Mouse (Mus musculus): Measurements from ENCODE around the gene Plekha5. TPM values are rescaled to one million over a fixed set of nuclear protein-coding genes. Genes with fewer than 3 reads are reported as not detected.

Gene Plekha5
- polyA plus RNA-seq, 1 experiment from 2014 or later: 54.2 TPM

- H3K27me3 ChIP-seq: no peaks in the 10 kb centered on the region
- H3K4me3 ChIP-seq: no peak overlapping the region
- no peaks in the 10 kb centered on the region for H3K9me3 ChIP-seq
- no peaks in the 10 kb centered on the region for H3K36me3 ChIP-seq
- peak; percentile 25; the same call in 1 of the 2 replicates for ATAC-seq (ENCODE audit: insufficient number of reproducible peaks, insufficient read depth, low FRiP score, low TSS enrichment)
- H3K4me2 ChIP-seq (replicated peaks): no peak overlapping the region
- no peak overlapping the region for H3K9ac ChIP-seq
- WGBS: 51% methylated on average over 7 of the region's 7 CpGs
- peaks cover 15% of the 10 kb centered on the region for H3K4me1 ChIP-seq
- no peak overlapping the region for H3K27ac ChIP-seq
Measured at GRCm38 (mm10) chr6:140478031-140478430, 54.2 kb downstream of the Plekha5 start.

DNA sequence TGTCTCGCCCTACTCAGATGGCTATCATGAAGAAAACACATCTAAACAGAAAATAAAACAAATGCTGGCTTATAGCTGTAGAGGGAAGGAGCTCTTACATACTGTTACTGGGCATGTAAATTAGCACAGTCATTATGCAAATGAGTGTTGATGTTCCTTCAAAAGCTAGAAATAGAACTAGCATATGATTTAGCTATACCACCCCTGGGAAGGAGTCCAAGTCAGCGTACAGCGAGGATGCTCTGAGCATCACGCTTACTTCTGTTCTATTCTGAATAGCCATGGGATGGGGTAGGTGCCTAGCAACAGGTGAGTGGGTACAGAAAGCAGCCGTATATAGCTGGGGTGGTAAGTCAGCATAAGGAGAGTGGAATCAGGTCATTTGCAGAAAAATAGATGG is 55.1 kb downstream of the Plekha5 start:
- WGBS: 94% methylated on average over 5 of the region's 5 CpGs
- Histone ChIP-seq H3K27ac (no peak overlapping the region), H3K4me2 (replicated peaks) (no peak overlapping the region), H3K4me3 (no peak overlapping the region), H3K36me3 (no peaks in the 10 kb centered on the region), H3K9me3 (no peaks in the 10 kb centered on the region), H3K9ac (no peak overlapping the region), H3K27me3 (no peaks in the 10 kb centered on the region), H3K4me1 (peaks cover 15% of the 10 kb centered on the region)
- ATAC-seq (ENCODE audit: insufficient number of reproducible peaks, insufficient read depth, low FRiP score, low TSS enrichment): no peak

DNA sequence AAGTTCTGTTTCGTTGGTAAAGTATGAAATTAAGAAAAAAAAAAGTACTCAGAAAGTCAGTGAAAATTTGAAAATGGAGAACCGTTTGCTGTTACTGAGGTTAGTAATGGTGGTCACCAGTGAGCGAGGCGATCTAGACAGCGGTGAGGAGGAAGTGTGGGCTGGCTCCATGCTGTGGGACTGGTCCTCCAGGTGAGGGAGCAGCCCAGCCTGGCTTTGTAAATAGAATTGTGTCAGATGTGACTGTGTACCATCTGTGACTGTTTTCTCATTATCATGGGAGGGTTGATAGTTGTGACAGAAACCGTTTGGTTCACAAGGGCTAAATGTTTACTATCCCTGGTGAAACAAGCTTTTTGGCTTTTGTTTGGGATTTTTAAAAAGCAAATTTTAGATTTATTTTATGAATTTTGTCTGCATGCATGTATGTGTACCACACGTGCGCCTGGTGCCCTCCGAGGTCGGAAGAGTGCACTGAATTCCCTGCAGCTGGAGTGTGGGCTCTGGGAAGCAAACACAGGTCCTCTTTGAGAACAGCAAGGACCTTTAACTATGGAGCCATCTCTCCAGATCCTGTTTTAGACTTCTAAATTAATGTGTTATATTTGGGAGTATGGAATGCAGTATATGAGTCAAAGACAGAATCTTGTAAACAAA is 56.7 kb downstream of the Plekha5 start:
- Histone ChIP-seq H3K27me3 (no peaks in the 10 kb centered on the region), H3K4me1 (peaks cover 15% of the 10 kb centered on the region), H3K9me3 (no peaks in the 10 kb centered on the region), H3K4me3 (no peak overlapping the region), H3K27ac (no peak overlapping the region), H3K4me2 (replicated peaks) (no peak overlapping the region), H3K9ac (no peak overlapping the region), H3K36me3 (no peaks in the 10 kb centered on the region)
- 82% methylated on average over 10 of the region's 10 CpGs for WGBS
- ATAC-seq (ENCODE audit: insufficient number of reproducible peaks, insufficient read depth, low FRiP score, low TSS enrichment): no peak

GRCm38 (mm10) chr6:140481701-140482460 is 58.0 kb downstream of the Plekha5 start:
- H3K4me2 ChIP-seq (replicated peaks): no peak overlapping the region
- no peaks in the 10 kb centered on the region for H3K36me3 ChIP-seq
- H3K9ac ChIP-seq: no peak overlapping the region
- no peak for ATAC-seq (ENCODE audit: insufficient number of reproducible peaks, insufficient read depth, low FRiP score, low TSS enrichment)
- no peaks in the 10 kb centered on the region for H3K27me3 ChIP-seq
- no peaks in the 10 kb centered on the region for H3K9me3 ChIP-seq
- no peak overlapping the region for H3K4me3 ChIP-seq
- H3K27ac ChIP-seq: no peak overlapping the region
- H3K4me1 ChIP-seq: peaks cover 18% of the 10 kb centered on the region
- WGBS: 56% methylated on average over 7 of the region's 7 CpGs

DNA sequence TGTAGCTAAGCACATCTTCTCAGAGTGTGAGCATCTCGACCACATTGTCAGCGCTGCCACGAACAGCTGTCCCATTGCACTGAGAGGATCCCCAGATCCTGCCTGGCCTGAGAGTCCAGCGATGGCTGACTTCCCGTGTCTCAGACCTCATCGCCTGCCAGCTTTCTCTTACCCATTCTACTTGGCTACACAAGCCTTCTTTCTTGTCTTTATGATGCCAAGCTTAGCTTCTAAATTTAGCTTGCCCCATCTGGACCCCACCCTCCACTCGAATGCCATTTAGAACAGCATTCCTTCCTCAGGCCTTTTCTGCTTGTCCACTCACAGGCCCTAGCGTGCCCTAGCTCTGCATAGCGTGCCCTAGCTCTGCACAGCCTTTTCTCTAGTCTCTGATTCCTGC is 60.3 kb downstream of the Plekha5 start:
- Histone ChIP-seq H3K9ac (no peak overlapping the region), H3K36me3 (no peaks in the 10 kb centered on the region), H3K4me2 (replicated peaks) (no peak overlapping the region), H3K4me1 (peaks cover 14% of the 10 kb centered on the region), H3K4me3 (no peak overlapping the region), H3K27me3 (no peaks in the 10 kb centered on the region), H3K27ac (no peak overlapping the region), H3K9me3 (no peaks in the 10 kb centered on the region)
- WGBS: 80% methylated on average over 9 of the region's 9 CpGs
- ATAC-seq (ENCODE audit: insufficient number of reproducible peaks, insufficient read depth, low FRiP score, low TSS enrichment): no peak

DNA sequence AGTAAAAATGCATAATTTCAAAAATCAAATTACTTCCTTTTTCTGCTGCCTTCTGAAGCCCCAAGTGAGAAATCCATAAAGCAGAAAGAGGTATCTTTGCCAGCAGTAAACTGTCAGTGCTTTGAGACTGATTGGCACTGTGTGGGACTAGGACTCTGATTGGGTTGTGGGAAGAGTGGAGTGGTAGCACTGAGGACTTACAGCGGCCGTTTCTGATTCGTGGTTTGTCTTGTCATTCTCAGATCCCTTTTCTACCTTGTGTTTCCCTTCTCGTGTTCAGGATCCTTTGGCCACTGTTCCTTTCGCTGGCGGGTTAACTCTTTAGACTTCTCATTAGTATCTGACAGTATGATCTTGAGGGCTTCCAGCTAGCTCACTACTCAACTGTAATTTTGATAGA is 61.8 kb downstream of the Plekha5 start:
- Histone ChIP-seq H3K9ac (no peak overlapping the region), H3K27ac (no peak overlapping the region), H3K4me1 (peaks cover 16% of the 10 kb centered on the region), H3K27me3 (no peaks in the 10 kb centered on the region), H3K4me2 (replicated peaks) (no peak overlapping the region), H3K9me3 (no peaks in the 10 kb centered on the region), H3K36me3 (no peaks in the 10 kb centered on the region), H3K4me3 (no peak overlapping the region)
- whole genome bisulfite sequencing: 76% methylated on average over 6 of the region's 6 CpGs
- ATAC-seq (ENCODE audit: insufficient number of reproducible peaks, insufficient read depth, low FRiP score, low TSS enrichment): no peak

DNA sequence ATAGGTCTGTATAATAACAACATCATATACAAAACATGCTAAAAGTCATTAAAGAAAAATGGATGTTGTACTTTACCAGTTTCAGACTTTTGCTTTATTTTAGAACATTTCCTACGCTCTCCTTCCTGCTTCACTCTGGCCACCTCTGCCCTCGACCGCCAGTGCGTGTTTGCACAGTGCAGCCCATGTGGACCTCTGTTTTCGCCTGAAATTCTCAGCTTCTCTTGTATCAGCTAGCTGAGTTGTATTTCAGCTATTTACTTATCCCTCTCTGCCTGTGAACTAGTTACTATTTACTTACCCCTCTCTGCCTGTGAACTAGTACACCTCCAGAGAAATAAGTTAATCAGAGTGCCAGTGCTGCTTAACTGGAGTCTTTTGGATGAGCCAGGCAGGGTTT is 62.8 kb downstream of the Plekha5 start:
- no peak overlapping the region for H3K27ac ChIP-seq
- ATAC-seq (ENCODE audit: insufficient number of reproducible peaks, insufficient read depth, low FRiP score, low TSS enrichment): no peak
- no peaks in the 10 kb centered on the region for H3K9me3 ChIP-seq
- no peaks in the 10 kb centered on the region for H3K27me3 ChIP-seq
- H3K4me3 ChIP-seq: no peak overlapping the region
- 87% methylated on average over 5 of the region's 5 CpGs for WGBS
- no peak overlapping the region for H3K9ac ChIP-seq
- H3K4me1 ChIP-seq: peaks cover 22% of the 10 kb centered on the region
- no peaks in the 10 kb centered on the region for H3K36me3 ChIP-seq
- H3K4me2 ChIP-seq (replicated peaks): no peak overlapping the region

DNA sequence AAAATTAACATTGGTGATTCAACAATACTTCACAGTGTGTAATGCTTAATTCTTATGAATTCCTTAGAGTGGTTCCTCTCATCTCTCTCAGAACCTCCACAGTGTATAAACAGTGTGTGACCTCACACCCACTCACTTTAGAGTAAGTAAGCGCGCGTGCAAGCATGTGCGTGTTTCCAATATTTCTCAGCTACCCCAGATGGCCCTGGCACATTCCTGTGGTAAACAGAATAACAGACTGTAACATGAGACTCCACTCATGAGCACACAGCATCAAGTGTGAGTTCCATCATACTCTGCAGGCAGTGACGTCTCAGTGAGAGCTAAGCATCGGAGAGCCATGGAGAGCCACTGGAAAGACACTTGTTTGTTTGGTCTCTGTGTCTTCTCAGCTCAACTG is 63.6 kb downstream of the Plekha5 start:
- no peak overlapping the region for H3K4me3 ChIP-seq
- no peaks in the 10 kb centered on the region for H3K9me3 ChIP-seq
- 34% methylated on average over 6 of the region's 6 CpGs for WGBS
- H3K36me3 ChIP-seq: no peaks in the 10 kb centered on the region
- no peak overlapping the region; the same call in 1 of the 2 replicates for H3K27ac ChIP-seq
- peaks cover 25% of the 10 kb centered on the region for H3K4me1 ChIP-seq
- 0 out of 2 replicates have a peak, but pooled peaks have one; percentile 23 for ATAC-seq (ENCODE audit: insufficient number of reproducible peaks, insufficient read depth, low FRiP score, low TSS enrichment)
- no peaks in the 10 kb centered on the region for H3K27me3 ChIP-seq
- H3K9ac ChIP-seq: no peak overlapping the region
- H3K4me2 ChIP-seq (replicated peaks): no peak overlapping the region

DNA sequence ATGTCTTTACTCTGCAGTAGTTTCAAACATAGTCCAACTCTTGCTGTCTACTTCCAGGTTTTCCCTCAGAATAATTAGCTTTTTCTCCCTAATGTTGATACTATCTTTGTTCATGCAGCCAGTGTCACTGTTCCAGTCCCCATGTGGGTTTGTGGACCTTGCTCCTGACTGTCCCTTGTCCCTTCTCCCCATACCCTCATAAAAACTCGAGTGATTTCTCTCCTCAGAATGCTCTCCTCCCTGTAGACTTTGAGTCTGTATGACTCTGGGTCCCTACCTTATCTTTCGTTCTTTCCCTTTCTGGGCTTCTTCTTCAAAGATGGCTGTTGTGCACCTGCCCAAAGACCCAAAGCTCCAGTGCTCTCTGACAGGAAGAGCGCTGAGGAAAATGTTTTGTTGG is 64.8 kb downstream of the Plekha5 start:
- 82% methylated on average over 3 of the region's 3 CpGs for WGBS
- H3K36me3 ChIP-seq: no peaks in the 10 kb centered on the region
- H3K9me3 ChIP-seq: no peaks in the 10 kb centered on the region
- H3K27ac ChIP-seq: no peak overlapping the region
- H3K4me3 ChIP-seq: no peak overlapping the region
- ATAC-seq (ENCODE audit: insufficient number of reproducible peaks, insufficient read depth, low FRiP score, low TSS enrichment): no peak
- H3K9ac ChIP-seq: no peak overlapping the region
- H3K4me1 ChIP-seq: peaks cover 25% of the 10 kb centered on the region
- no peak overlapping the region for H3K4me2 ChIP-seq (replicated peaks)
- H3K27me3 ChIP-seq: no peaks in the 10 kb centered on the region

DNA sequence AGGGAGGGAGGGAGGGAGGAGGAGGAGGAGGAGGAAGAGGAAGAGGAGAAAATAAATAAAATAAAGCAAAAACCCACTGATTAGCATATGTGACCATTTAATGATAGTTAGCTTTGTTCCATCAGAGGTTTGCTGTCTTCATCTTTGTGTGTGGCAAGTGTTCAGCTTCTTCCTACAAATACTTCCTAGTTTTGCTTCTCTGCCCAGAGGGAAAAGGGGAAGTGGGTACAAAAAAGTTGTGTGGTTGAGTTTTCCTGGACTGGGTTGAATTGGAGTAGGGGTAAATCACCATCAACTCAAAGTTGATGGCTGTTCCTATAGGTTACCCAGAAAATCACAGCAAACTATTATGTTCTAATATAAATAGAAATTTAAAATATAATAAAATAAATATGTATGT is 65.7 kb downstream of the Plekha5 start:
- H3K36me3 ChIP-seq: no peaks in the 10 kb centered on the region
- ATAC-seq (ENCODE audit: insufficient number of reproducible peaks, insufficient read depth, low FRiP score, low TSS enrichment): no peak
- H3K4me3 ChIP-seq: no peak overlapping the region
- H3K27me3 ChIP-seq: no peaks in the 10 kb centered on the region
- H3K9me3 ChIP-seq: no peaks in the 10 kb centered on the region
- no peak overlapping the region for H3K9ac ChIP-seq
- no peak overlapping the region for H3K4me2 ChIP-seq (replicated peaks)
- no peak overlapping the region for H3K27ac ChIP-seq
- H3K4me1 ChIP-seq: peaks cover 25% of the 10 kb centered on the region

DNA sequence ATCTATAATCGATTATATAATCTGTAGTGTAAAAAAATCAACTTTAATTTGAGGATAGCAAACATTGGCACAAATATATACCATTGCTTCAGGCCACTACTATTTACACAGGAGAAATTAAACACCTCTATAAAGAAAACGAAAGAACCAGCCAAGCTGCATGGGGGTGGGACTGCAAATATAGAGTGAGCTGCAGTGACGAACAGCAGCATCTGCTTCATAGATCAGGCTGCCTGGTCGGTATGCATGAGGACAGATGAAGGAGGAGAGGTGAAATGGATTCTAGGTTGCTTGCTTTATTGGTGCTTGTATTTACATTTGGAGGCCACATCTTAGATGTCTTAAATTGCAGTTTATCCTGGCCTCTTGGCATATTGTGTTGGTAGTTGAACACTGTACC is 66.4 kb downstream of the Plekha5 start:
- H3K4me1 ChIP-seq: peaks cover 25% of the 10 kb centered on the region
- H3K27ac ChIP-seq: no peak overlapping the region
- no peak overlapping the region for H3K4me3 ChIP-seq
- H3K27me3 ChIP-seq: no peaks in the 10 kb centered on the region
- whole genome bisulfite sequencing: 75% methylated on average over 4 of the region's 4 CpGs
- no peak overlapping the region for H3K9ac ChIP-seq
- no peaks in the 10 kb centered on the region for H3K36me3 ChIP-seq
- no peaks in the 10 kb centered on the region for H3K9me3 ChIP-seq
- no peak for ATAC-seq (ENCODE audit: insufficient number of reproducible peaks, insufficient read depth, low FRiP score, low TSS enrichment)
- H3K4me2 ChIP-seq (replicated peaks): no peak overlapping the region

DNA sequence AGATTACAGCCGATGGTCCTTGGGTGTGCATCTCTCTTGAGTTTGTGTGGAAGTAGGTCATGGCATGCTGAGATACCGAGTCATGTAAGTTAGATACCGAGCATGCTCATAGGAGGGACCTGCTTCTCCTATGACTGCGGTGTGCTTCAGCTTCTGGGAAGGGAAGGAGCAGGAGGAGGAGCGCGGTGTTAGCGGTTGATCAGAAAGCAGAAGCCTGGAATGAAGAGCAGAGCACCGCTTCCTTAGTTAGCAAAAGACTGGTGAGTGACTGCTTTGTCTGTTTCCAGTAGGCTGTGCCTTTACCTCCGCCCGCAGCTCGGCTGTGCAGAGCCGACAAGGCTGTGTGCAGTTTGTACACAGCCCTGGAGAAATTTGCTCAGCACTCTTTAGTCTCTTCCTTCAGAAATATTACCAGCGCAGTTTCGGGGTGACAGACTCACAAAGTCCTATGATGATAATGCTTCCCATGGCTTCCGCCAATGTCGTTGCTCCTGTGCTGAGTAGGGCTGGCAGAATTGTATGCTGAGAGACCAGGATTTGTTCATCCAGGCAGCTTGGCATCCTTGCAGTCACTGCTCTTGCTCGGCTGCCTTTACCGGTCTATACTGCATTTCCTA is 67.2 kb downstream of the Plekha5 start:
- Histone ChIP-seq H3K27me3 (no peaks in the 10 kb centered on the region), H3K4me2 (replicated peaks) (no peak overlapping the region), H3K4me3 (no peak overlapping the region), H3K27ac (0 out of 2 replicates have a peak overlapping the region, but pooled peaks have one; percentile 46), H3K9me3 (no peaks in the 10 kb centered on the region), H3K9ac (no peak overlapping the region), H3K4me1 (peaks cover 25% of the 10 kb centered on the region), H3K36me3 (no peaks in the 10 kb centered on the region)
- no peak for ATAC-seq (ENCODE audit: insufficient number of reproducible peaks, insufficient read depth, low FRiP score, low TSS enrichment)
- 78% methylated on average over 18 of the region's 18 CpGs for WGBS
